Mouse (Mus musculus): Measurements from ENCODE around the gene Flrt2.

Gene Flrt2

DNA sequence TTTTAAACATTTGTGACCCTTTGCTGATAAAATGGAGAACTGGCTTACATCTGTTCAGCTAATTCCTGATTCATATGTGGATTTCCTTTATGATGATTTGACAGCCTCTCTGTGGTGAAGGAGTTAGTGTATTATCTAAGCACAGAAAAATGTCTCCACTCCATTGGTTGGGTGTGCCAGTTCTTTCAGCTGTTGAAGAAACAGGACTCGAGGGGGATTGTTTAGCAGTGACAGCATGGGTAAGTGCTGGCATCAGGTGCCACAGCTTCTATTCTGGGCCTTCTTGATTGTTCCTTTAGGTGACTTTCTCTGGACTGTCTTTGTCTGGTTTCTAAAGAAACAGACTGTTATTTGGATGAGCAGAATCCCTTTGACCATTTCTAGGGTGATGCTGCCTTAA lies 42.0 kb downstream of the Flrt2 start:
- DNase-seq (ENCODE audit: low read depth, low spot score) = no peak

DNA sequence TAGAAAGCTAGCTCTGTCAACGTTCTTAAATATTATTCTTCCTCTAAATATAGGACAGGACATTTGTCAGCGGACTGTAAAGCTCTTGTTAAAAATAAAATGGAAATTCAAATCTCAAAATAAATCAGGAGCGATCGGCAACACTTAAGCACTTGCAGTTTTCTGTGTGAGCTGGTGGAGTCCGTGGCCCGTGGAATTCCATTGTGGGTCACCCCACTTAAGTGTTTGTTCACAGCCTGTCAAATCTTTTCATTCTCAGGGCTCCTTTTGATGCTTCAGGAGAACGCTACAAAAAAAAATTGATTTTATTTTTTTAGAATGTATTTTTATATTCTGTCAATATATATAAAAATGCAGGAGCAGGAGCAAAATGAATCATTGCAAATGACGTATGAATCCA lies 45.5 kb downstream of the Flrt2 start:
- DNase-seq (ENCODE audit: low read depth, low spot score) = no peak

DNA sequence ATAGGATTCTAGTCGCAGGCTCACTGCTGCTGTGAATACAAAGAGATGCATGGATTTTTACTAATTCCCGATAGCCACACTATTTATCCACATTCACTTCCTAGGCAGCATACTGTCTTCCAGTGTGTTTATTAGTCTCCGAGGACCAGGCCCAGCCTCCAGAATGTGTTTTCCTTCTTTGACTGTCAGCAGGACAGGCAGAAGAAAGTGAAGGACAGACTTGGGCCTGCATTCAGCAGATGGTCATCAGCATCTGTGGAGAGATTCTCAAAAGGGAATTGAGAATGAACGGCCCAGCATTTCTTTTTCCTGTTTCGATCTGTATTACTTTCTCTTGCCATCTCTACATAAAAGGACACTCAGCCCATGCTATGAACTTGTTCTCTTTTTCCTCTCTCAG lies 46.0 kb downstream of the Flrt2 start:
- no peak for DNase-seq (ENCODE audit: low read depth, low spot score)

DNA sequence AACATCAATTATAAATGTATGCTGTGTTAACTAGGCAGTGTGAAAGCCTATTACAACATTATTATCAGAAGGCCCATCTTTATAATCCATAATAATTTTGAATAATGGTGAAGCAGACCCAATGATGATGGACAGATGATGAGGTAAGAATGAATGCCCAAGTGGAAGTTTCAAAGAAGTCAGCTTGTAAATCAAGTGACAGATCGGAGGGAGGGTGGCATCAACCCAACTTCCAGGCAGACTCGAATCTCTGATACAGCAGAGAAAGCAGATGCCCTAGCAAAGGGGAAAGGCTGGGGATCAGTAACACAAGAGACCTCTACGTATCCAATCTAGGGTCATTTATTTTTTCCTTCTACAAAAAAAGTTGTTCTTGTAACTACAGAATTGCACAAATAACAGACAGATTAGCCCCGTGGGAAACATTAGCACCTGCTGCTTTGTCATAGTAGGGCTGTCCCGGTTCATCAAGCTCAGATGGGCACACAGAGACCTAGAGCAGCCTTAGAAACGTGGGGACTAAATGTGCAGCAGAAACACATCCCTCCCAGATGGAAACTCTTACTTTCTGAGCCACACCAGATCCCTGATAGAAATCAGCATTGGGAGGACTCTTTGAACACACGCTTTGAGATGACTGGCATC lies 46.6 kb downstream of the Flrt2 start:
- no peak for DNase-seq (ENCODE audit: low read depth, low spot score)

DNA sequence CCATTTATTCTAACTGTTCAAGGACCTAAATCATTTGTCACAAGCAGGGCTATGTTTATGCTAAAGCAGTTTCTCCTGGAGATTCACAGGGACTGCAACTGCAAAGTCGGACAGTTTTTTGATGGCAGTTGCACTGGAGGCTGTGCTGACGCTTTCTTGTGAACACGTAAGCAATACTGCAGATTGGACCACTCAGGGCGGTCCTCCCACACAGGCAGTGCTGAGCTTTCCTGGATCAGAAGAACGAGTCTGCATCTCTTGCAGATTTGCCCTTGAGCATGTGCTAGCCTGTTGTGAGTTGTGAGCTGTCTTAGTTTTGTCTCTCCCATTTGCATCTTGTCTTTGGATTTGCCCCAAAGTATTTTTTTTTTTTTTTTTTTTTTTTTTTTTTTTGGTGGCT lies 47.7 kb downstream of the Flrt2 start:
- DNase-seq (ENCODE audit: low read depth, low spot score) = no peak

DNA sequence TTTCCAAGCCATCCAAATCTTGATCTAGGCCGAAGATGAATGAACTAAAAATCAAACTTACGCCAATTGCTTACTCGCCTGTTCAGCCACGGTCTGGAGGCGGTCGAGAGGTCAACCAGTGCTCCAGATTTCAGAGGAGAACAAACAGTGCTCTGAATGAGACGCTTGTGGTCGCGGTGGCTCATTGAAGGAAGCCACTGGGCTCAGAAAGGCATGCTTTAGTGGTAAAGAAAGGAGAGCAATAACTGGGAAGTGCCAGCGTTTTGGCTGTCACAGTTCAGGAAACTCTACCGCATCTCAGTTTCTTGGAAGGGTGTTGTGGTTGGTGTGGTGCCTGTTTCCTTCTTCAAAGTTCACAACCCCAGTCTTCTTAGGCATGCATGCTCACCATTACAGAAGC lies 49.3 kb downstream of the Flrt2 start:
- no peak for DNase-seq (ENCODE audit: low read depth, low spot score)

DNA sequence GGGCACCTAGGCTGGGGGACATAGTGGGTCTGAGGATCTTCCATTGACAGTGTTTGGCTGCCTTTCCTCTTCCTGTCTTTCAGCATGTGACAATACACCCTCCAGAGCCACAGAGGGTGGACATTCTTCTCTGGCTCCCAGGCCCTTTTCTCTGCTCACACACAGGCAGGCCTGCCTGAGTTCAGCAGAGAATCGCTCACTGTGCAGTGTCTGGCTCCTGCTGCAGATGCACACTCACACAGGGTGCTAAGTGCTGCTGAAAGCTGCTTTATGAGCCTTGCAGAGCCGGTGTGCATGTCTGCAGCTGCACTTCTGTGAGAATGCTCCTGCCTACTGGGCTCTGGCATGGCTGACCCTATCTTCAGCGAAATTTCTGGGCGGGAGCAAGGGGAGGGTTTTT lies 52.3 kb downstream of the Flrt2 start:
- no peak for DNase-seq (ENCODE audit: low read depth, low spot score)

DNA sequence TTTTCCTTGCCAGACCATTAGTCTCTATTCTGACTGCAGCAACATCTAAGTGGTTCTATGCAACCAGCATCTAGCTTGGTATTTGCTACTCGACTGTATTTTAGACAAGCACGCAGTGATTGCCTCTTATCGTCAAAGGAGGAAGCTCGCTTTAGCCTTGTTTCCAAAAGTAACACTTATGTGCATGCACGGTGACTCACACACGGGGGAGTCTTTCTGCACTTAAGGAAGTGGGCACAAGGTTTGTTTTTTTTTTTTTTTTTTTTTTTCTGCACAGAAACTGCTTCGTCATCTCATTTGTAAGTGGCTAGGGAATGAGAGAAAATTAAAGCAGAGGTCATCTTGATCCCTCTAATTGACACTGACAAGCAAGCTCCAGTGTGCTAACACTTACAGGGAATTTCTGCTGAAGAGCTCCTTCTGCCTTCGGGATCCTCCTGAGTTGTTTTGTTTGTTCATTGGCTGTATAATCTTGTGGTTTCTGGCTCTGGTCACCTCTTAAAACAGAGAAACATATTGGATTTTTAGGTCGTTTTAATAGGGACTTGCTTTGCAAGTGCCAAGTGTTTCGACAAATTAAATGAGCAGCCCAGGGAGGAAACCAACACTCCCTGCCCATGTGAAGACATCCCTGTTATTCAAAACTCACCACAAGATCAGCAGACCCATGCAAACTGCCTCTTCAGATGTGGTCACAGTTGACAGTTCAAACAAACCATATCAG lies 55.0 kb downstream of the Flrt2 start:
- no peak for DNase-seq (ENCODE audit: low read depth, low spot score)

DNA sequence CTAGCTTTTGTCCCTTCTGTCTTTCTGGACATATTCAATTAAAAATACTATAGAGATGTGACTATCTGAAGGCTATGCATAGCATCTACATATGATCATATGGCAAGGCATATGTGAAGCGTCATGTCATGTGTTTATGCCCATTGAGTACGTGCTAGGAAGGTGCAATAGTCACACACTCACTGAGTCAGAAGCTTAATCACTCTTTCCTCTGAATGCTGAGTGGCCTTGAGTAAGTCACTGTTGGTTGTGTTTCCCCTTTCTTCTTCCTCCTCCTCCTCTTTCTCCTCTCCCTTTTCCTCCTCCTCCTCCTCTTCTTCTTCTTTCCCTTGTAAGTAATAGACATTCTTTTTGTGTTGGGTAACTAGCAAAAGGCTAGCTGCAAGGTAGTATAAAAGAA lies 56.7 kb downstream of the Flrt2 start:
- DNase-seq (ENCODE audit: low read depth, low spot score) = no peak

DNA sequence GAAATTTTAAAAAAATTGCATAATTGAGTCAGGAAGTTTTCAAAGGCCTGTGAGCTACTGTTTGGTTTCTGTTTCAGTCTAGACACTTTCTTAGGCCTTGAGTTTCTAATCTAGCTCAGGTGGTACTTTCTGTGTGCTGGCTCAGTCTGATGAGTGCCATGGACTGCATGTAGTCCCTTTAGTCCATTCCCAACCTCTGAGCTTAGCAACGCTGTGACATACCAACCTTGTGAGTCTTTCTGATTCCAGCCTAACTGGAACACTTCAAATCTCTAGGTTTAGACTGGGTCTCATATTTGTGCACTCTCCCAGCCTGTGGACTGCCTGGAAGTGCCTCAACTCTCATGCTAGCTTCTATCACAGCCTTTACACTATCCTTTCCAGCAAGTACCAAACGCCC lies 57.2 kb downstream of the Flrt2 start:
- no peak for DNase-seq (ENCODE audit: low read depth, low spot score)

DNA sequence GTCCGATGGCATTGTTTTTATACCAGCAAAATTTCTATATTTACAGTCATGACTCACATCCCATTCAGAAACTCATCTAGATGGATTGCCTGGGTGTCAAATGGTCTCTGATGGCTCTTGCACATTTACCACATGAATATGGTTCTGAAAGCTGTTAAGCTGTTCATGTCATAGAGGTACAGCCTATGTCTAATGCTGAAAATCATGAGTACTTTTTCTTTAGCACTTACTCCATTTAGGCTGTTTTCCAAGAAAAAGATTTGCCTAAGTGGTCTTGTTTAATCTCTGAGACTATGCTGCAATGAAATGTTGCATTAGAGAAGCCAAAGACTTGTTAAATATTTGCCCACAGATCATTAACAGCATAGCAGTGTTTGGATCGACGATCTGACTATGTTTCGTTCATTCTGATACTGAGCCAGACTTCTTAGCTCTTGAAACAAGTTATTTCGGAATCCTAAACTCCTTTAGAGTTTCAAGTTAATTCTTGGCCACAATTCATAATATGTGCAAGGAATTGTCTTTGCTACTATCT lies 67.3 kb downstream of the Flrt2 start:
- DNase-seq (ENCODE audit: low read depth, low spot score) = no peak

DNA sequence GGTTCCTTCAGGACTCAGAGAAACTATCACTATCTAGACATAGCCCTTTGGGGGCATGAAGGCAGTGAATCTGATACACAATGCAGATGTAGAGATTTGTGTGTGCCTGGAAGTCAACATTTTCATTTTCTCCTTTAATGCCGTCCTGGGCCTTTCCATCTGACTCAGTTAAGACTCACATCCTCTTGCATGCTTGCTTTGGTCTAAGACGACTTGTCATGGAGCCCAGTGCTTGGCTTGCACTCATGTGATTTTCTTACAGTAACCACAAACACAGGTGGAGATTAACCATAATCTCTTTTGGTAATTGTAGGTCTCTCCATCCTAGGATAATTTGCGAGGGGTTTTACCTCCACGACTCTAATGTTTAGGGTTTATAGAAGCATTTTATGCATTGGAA lies 73.2 kb downstream of the Flrt2 start:
- no peak for DNase-seq (ENCODE audit: low read depth, low spot score)

DNA sequence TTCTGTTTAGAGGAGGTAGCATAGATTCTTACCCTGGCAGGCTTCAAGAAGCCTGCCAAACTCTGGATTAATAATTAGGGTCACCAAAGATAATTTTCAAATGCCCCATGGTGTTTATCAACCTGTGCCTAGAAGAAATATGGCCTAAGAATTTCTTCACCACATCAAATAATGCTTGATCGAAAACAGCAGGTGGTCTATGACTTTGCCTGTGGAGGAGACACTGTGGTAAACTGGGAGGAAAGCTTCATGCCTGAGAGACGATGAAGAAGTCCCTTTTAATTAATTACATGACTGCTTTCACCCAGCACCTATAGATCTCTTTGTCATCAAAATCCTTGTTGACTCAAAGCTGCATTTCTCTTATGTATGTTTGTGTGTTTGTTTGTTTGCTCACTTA lies 77.0 kb downstream of the Flrt2 start:
- no peak for DNase-seq (ENCODE audit: low read depth, low spot score)

DNA sequence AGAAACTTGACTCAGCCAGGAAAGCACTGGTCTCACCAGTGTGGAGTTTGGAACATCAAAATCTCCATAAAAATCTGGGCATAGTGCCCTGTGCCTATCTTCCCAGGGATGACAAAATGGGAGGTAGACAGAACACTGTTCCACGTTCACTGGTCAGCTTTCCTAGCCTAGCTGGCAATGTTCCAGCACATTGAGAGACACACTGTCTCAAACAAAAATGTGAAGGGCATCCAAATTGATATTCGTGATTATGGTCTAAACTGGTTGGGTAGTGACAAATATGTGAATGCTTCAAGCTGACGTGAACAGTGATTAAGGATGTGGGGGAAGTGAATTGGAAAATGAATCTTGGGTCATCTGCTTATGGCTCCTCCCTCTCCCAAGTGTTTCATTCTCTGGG lies 78.2 kb downstream of the Flrt2 start:
- DNase-seq (ENCODE audit: low read depth, low spot score) = no peak

DNA sequence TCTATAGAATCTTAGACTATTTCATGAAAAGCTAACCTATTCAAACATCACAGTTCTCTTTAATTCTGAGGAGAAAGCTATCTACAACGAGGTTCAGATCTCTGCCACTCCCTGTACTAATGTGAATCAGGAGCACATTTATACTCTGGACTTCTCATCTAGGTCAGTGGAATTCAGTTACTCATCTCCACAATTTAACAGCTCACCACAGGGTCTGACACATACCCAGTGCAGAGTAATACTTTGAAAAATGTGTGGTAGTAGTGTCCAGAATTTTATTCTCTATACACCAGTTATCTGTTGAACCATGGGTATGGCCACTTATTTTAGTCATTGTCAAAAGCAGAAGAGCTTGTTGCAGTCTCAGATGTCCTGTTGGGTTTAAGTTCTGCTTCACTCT lies 98.1 kb downstream of the Flrt2 start:
- no peak for DNase-seq (ENCODE audit: low read depth, low spot score)

DNA sequence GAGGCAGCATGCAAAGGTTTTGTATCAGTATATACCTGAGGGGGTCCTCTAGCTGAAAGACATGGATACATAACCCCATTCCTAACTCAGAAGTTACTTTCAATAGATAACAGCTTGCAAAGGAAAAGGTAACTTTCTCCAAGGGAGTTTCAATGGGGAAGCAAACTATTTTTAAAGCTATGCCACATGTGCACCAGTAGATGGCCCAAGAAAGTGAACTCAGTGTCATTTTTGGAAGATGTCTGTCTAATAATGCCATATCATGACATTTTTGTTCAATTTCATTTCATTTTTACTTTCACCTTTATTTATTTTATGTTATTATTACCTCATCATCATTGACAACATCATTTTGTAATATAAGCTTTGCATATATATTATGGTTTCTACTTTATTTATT lies 124.6 kb downstream of the Flrt2 start:
- no peak for DNase-seq (ENCODE audit: low read depth, low spot score)

Data from mesoderm, embryonic 11.5 days (tissue).